Mouse (Mus musculus) limb, embryonic 14.5 days (tissue): ENCODE measurements around the gene Man2b2. TPM values are rescaled to one million over a fixed set of nuclear protein-coding genes. Genes with fewer than 3 reads are reported as not detected.
A peak's percentile ranks its signal among the peaks of the same experiment; 100 is the strongest.

Experiments
- ATAC-seq: fragments of 200-750 bp; cut with Nextera tagmentation; 2 replicates; pipeline ENCODE4 v1.8.0; 2017; ENCODE audit warnings: low read depth, moderate number of reproducible peaks, moderate TSS enrichment; ENCODE audit not compliant: low FRiP score
- DNase-seq: peaks from one replicate; pipeline ENCODE4 v3.0.0-alpha.2; 2015; ENCODE audit warnings: low spot score
- H3K27ac ChIP-seq: fragments of 300-500 bp; sonication (generic); replicated peaks from 2 replicates; pipeline ENCODE4 v1.5.1; 2014; ENCODE audit warnings: low read depth, mild to moderate bottlenecking, low read length, moderate library complexity, mixed read lengths
- H3K27me3 ChIP-seq: fragments of 300-500 bp; sonication (generic); 2 replicates; pipeline ENCODE4 v1.6.1; 2014; ENCODE audit warnings: low read length, mixed read lengths; ENCODE audit not compliant: control insufficient read depth, insufficient read depth
- H3K36me3 ChIP-seq: fragments of 300-500 bp; sonication (generic); 2 replicates; pipeline ENCODE4 v1.6.1; 2014; ENCODE audit warnings: mild to moderate bottlenecking, low read length, moderate library complexity, mixed read lengths; ENCODE audit not compliant: control insufficient read depth, insufficient read depth
- H3K4me1 ChIP-seq: fragments of 300-500 bp; sonication (generic); 2 replicates; pipeline ENCODE4 v1.6.1; 2014; ENCODE audit warnings: antibody characterized with exemption, low read length, mixed read lengths; ENCODE audit not compliant: control insufficient read depth, insufficient read depth
- H3K4me2 ChIP-seq: fragments of 300-500 bp; sonication (generic); replicated peaks from 2 replicates; pipeline ENCODE4 v1.6.1; 2014; ENCODE audit warnings: low read depth, mild to moderate bottlenecking, low read length, moderate library complexity; ENCODE audit not compliant: severe bottlenecking
- H3K4me3 ChIP-seq: fragments of 300-500 bp; sonication (generic); replicated peaks from 2 replicates; pipeline ENCODE4 v1.5.1; 2014; ENCODE audit warnings: low read length
- H3K9ac ChIP-seq: fragments of 300-500 bp; sonication (generic); 2 replicates; pipeline ENCODE4 v1.6.1; 2014; ENCODE audit warnings: mild to moderate bottlenecking, low read depth, low read length, moderate library complexity; ENCODE audit not compliant: severe bottlenecking
- H3K9me3 ChIP-seq: fragments of 300-500 bp; sonication (generic); 2 replicates; pipeline ENCODE4 v1.6.1; 2016; ENCODE audit warnings: low read length; ENCODE audit not compliant: control insufficient read depth
- POLR2A ChIP-seq: fragments of 200-500 bp; IDR thresholded peaks from 2 replicates; pipeline ENCODE4 v1.8.0; 2012; ENCODE audit warnings: inconsistent platforms, mild to moderate bottlenecking, moderate library complexity, borderline replicate concordance; ENCODE audit not compliant: insufficient read depth, insufficient read length; ENCODE audit errors: extremely low read depth
- WGBS: fragments of 180-500 bp; shearing (Covaris S2); extraction: QIAGEN DNeasy Blood & Tissue Kit; methylation state at CpG from one replicate; pipeline ENCODE4 v1.1.7; 2014; 5-methylcytosine and 5-hydroxymethylcytosine counted together
- polyA plus RNA-seq, 2 experiments: library from polyadenylated mRNA; depleted of rRNA in 1 of 2; stranded (reverse) in 1 of 2; unstranded in 1 of 2; fragments of >200 nt; fragmentation: Nextera tagmentation in 1 of 2; extraction: Ambion mirVana in 1 of 2; gene quantifications; 2 replicates each; pipeline versions ENCODE4 v1.2.1 to v1.2.3; 2012 to 2014

The Man2b2 gene
- polyA plus RNA-seq, 2 experiments: 16.5 to 24.2 TPM

- Histone ChIP-seq H3K4me1 (no peaks in the 10 kb centered on the region), H3K27me3 (no peaks in the 10 kb centered on the region), H3K9ac (no peak overlapping the region), H3K27ac (no peak overlapping the region), H3K4me3 (no peak overlapping the region), H3K9me3 (no peaks in the 10 kb centered on the region), H3K4me2 (no peak overlapping the region), H3K36me3 (no peaks in the 10 kb centered on the region)
- ATAC-seq (no peak), DNase-seq (no peak)
- WGBS: 77% methylated on average over 5 of the region's 5 CpGs
- no peak for TF ChIP-seq POLR2A
These were observed 57.9 kb downstream of the Man2b2 start for GRCm38 (mm10) chr5:36772586-36772985.

GRCm38 (mm10) chr5:36769603-36770002 lies 60.9 kb downstream of the Man2b2 start:
- no peaks in the 10 kb centered on the region for H3K27me3 ChIP-seq
- no peaks in the 10 kb centered on the region for H3K9me3 ChIP-seq
- no peak for ATAC-seq
- no peaks in the 10 kb centered on the region for H3K36me3 ChIP-seq
- H3K27ac ChIP-seq: no peak overlapping the region
- no peak for DNase-seq
- H3K9ac ChIP-seq: no peak overlapping the region
- H3K4me2 ChIP-seq: no peak overlapping the region
- H3K4me3 ChIP-seq: no peak overlapping the region
- WGBS: 41% methylated on average over 3 of the region's 3 CpGs
- H3K4me1 ChIP-seq: no peaks in the 10 kb centered on the region
- TF ChIP-seq POLR2A: no peak

GRCm38 (mm10) chr5:36766958-36767703 lies 63.3 kb downstream of the Man2b2 start:
- H3K36me3 ChIP-seq: no peaks in the 10 kb centered on the region
- H3K4me1 ChIP-seq: peaks cover 13% of the 10 kb centered on the region
- H3K4me3 ChIP-seq: no peak overlapping the region
- no peak for TF ChIP-seq POLR2A
- WGBS: 26% methylated on average over 8 of the region's 10 CpGs
- H3K9me3 ChIP-seq: no peaks in the 10 kb centered on the region
- H3K27me3 ChIP-seq: no peaks in the 10 kb centered on the region
- no peak overlapping the region for H3K27ac ChIP-seq
- ATAC-seq (no peak), DNase-seq (no peak)
- no peak overlapping the region for H3K4me2 ChIP-seq
- H3K9ac ChIP-seq: no peak overlapping the region

- DNase-seq (no peak), ATAC-seq (0 out of 2 replicates have a peak, but pooled peaks have one; percentile 14)
- WGBS: 65% methylated on average over 4 of the region's 4 CpGs
- peaks cover 13% of the 10 kb centered on the region for H3K4me1 ChIP-seq
- no peak for TF ChIP-seq POLR2A
- H3K9ac ChIP-seq: no peak overlapping the region
- H3K27me3 ChIP-seq: no peaks in the 10 kb centered on the region
- no peaks in the 10 kb centered on the region for H3K9me3 ChIP-seq
- H3K27ac ChIP-seq: no peak overlapping the region
- H3K4me2 ChIP-seq: no peak overlapping the region
- no peaks in the 10 kb centered on the region for H3K36me3 ChIP-seq
- no peak overlapping the region for H3K4me3 ChIP-seq
These were observed 70.6 kb downstream of the Man2b2 start for GRCm38 (mm10) chr5:36759848-36760247.

- no peak overlapping the region for H3K4me3 ChIP-seq
- no peak for ATAC-seq
- H3K9me3 ChIP-seq: no peaks in the 10 kb centered on the region
- no peak overlapping the region for H3K4me2 ChIP-seq
- no peak for DNase-seq
- H3K9ac ChIP-seq: no peak overlapping the region
- no peak overlapping the region for H3K27ac ChIP-seq
- no peaks in the 10 kb centered on the region for H3K36me3 ChIP-seq
- WGBS: 69% methylated on average over 5 of the region's 5 CpGs
- no peaks in the 10 kb centered on the region for H3K4me1 ChIP-seq
- no peak for TF ChIP-seq POLR2A
- H3K27me3 ChIP-seq: no peaks in the 10 kb centered on the region
These were observed 73.4 kb downstream of the Man2b2 start for GRCm38 (mm10) chr5:36757033-36757432.

Other genes with a start within 250 kb of the Man2b2 start
- 46.6 and 54.6 TPM in 2 replicates for gene Tbc1d14, start 237.4 kb downstream of the Man2b2 start, polyA plus RNA-seq (2012; rRNA removed)
- gene Tbc1d14, start 237.4 kb downstream of the Man2b2 start, polyA plus RNA-seq (2014; fragmentation: Nextera tagmentation; extraction: Ambion mirVana): 37.9 and 46.3 TPM in 2 replicates
- 21.2 and 21.6 TPM in 2 replicates for gene D5Ertd579e, start 134.6 kb downstream of the Man2b2 start, polyA plus RNA-seq (2012; rRNA removed)
- gene D5Ertd579e, start 134.6 kb downstream of the Man2b2 start, polyA plus RNA-seq (2014; fragmentation: Nextera tagmentation; extraction: Ambion mirVana): 20.8 and 24.8 TPM in 2 replicates
- 25.8 and 35.3 TPM in 2 replicates for gene Bloc1s4, start 82.0 kb downstream of the Man2b2 start, polyA plus RNA-seq (2012; rRNA removed)
- 27.1 and 28.6 TPM in 2 replicates for gene Bloc1s4, start 82.0 kb downstream of the Man2b2 start, polyA plus RNA-seq (2014; fragmentation: Nextera tagmentation; extraction: Ambion mirVana)
- gene Mrfap1, start 33.9 kb downstream of the Man2b2 start, polyA plus RNA-seq (2012; rRNA removed): 260 and 273 TPM in 2 replicates
- gene Mrfap1, start 33.9 kb downstream of the Man2b2 start, polyA plus RNA-seq (2014; fragmentation: Nextera tagmentation; extraction: Ambion mirVana): 638 and 692 TPM in 2 replicates
- 0.54 and 0.63 TPM in 2 replicates for gene Ppp2r2c, start 37.9 kb upstream of the Man2b2 start, polyA plus RNA-seq (2012; rRNA removed)
- gene Ppp2r2c, start 37.9 kb upstream of the Man2b2 start, polyA plus RNA-seq (2014; fragmentation: Nextera tagmentation; extraction: Ambion mirVana): 0.11 and 0.26 TPM in 2 replicates
- gene Wfs1, start 158.6 kb upstream of the Man2b2 start, polyA plus RNA-seq (2012; rRNA removed): 12.8 and 16.3 TPM in 2 replicates
- gene Wfs1, start 158.6 kb upstream of the Man2b2 start, polyA plus RNA-seq (2014; fragmentation: Nextera tagmentation; extraction: Ambion mirVana): 10.4 and 11.2 TPM in 2 replicates